Mouse (Mus musculus) G1E (cell line): Measurements from ENCODE around the gene Gm44790.

Experiments used
- CTCF ChIP-seq: IDR thresholded peaks from 2 replicates; pipeline ENCODE4 v1.5.1; 2012; ENCODE audit warnings: low read depth, low read length, inconsistent platforms, mixed read lengths
- GATA1 ChIP-seq: IDR thresholded peaks from 2 replicates; pipeline ENCODE4 v1.6.1; 2012; ENCODE audit warnings: borderline replicate concordance, low read length, inconsistent platforms, mixed read lengths
- GATA2 ChIP-seq: IDR thresholded peaks from 2 replicates; pipeline ENCODE4 v1.6.1; 2012; ENCODE audit warnings: low read depth, low read length, inconsistent platforms, borderline replicate concordance
- POLR2AphosphoS5 ChIP-seq: IDR thresholded peaks from 2 replicates; pipeline ENCODE4 v1.6.1; 2012; ENCODE audit warnings: low read depth, low read length, inconsistent platforms; ENCODE audit not compliant: insufficient replicate concordance
- TAL1 ChIP-seq: conservative IDR thresholded peaks from 2 replicates; pipeline ENCODE4 v1.6.1; 2012; ENCODE audit warnings: low read depth, low read length, inconsistent platforms, mixed read lengths

GRCm38 (mm10) chr6:86394078-86394720, 32.3 kb upstream of the Gm44790 start:
- TF ChIP-seq CTCF (no peak), GATA1 (no peak), TAL1 (no peak), POLR2AphosphoS5 (no peak), GATA2 (no peak)
